Mouse (Mus musculus) liver, postnatal 0 days (tissue): ENCODE measurements around the gene Dnajb5. TPM values are rescaled to one million over a fixed set of nuclear protein-coding genes. Genes with fewer than 3 reads are reported as not detected.
"Not testable (repeated sequence)": the region's sequence is repeated elsewhere in the genome, so short reads cannot be mapped to it uniquely, and the experiment has no call there.

Experiments used
- ATAC-seq: fragments of 200-750 bp; cut with Nextera tagmentation; 2 replicates; pipeline ENCODE4 v1.8.0; 2017; ENCODE audit warnings: mild to moderate bottlenecking, moderate library complexity
- DNase-seq: peaks from one replicate; pipeline ENCODE4 v3.0.0-alpha.2; 2016
- H3K27ac ChIP-seq: fragments of 300-500 bp; sonication (generic); 2 replicates; pipeline ENCODE4 v1.5.1; 2014; ENCODE audit warnings: antibody characterized with exemption, moderate library complexity, mild to moderate bottlenecking, low read depth
- H3K27me3 ChIP-seq: fragments of 300-500 bp; sonication (generic); 2 replicates; pipeline ENCODE4 v1.6.1; 2014; ENCODE audit warnings: low read length, control low read depth, mixed read lengths; ENCODE audit not compliant: insufficient read depth
- H3K36me3 ChIP-seq: fragments of 300-500 bp; sonication (generic); replicated peaks from 2 replicates; pipeline ENCODE4 v1.6.1; 2014; ENCODE audit warnings: mild to moderate bottlenecking, control low read depth, low read length, moderate library complexity, mixed read lengths; ENCODE audit not compliant: insufficient read depth
- H3K4me1 ChIP-seq: fragments of 300-500 bp; sonication (generic); 2 replicates; pipeline ENCODE4 v1.6.1; 2014; ENCODE audit warnings: antibody characterized with exemption, mild to moderate bottlenecking, control low read depth; ENCODE audit not compliant: insufficient read depth
- H3K4me2 ChIP-seq: fragments of 300-500 bp; sonication (generic); 2 replicates; pipeline ENCODE4 v1.6.1; 2014; ENCODE audit warnings: low read depth, mild to moderate bottlenecking, low read length, moderate library complexity, mixed read lengths
- H3K4me3 ChIP-seq: fragments of 300-500 bp; sonication (generic); 2 replicates; pipeline ENCODE4 v1.5.1; 2014; ENCODE audit warnings: low read depth, low read length
- H3K9ac ChIP-seq: fragments of 300-500 bp; sonication (generic); replicated peaks from 2 replicates; pipeline ENCODE4 v1.6.1; 2014; ENCODE audit warnings: mild to moderate bottlenecking, moderate library complexity
- H3K9me3 ChIP-seq: fragments of 300-500 bp; sonication (generic); 2 replicates; pipeline ENCODE4 v1.6.1; 2016; ENCODE audit warnings: mild to moderate bottlenecking, control low read depth, low read length, mixed read lengths
- CTCF ChIP-seq: sonication (generic); IDR thresholded peaks from 2 replicates; pipeline ENCODE4 v1.5.1; 2016; ENCODE audit warnings: antibody characterized with exemption, low read depth
- EP300 ChIP-seq: IDR thresholded peaks from 2 replicates; pipeline ENCODE4 v1.6.1; 2016; ENCODE audit warnings: antibody characterized with exemption, low read depth, mild to moderate bottlenecking
- WGBS: fragments of 180-500 bp; shearing (Covaris S2); extraction: QIAGEN DNeasy Blood & Tissue Kit; methylation state at CpG from one replicate; pipeline ENCODE4 v1.1.7; 2014; ENCODE audit not compliant: insufficient replicate concordance; 5-methylcytosine and 5-hydroxymethylcytosine counted together
- polyA plus RNA-seq: library from polyadenylated mRNA; unstranded; fragments of >200 nt; fragmentation: Nextera tagmentation; extraction: Ambion mirVana; gene quantifications from 2 replicates; pipeline ENCODE4 v1.2.1, GENCODE M21; 2015

The Dnajb5 gene
- polyA plus RNA-seq, 1 experiment from 2014 or later: 0.73 TPM

- no peaks in the 10 kb centered on the region for H3K36me3 ChIP-seq
- H3K9ac ChIP-seq: 0 out of 2 replicates have a peak overlapping the region, but pooled peaks have one; percentile 17
- no peak overlapping the region for H3K27ac ChIP-seq
- H3K27me3 ChIP-seq: 0 out of 2 replicates have a peak, but pooled peaks cover 3% of the 10 kb centered on the region
- ATAC-seq: peak; percentile 57
- H3K4me1 ChIP-seq: no peaks in the 10 kb centered on the region
- peak; percentile 68 for DNase-seq
- whole genome bisulfite sequencing: 12% methylated on average over 12 of the region's 12 CpGs
- H3K4me3 ChIP-seq: no peak overlapping the region
- no peaks in the 10 kb centered on the region for H3K9me3 ChIP-seq
- peak overlapping the region; percentile 38 for H3K4me2 ChIP-seq
- TF ChIP-seq CTCF (peak; percentile 88), EP300 (no peak)
Observed at GRCm38 (mm10) chr4:42965039-42965719, 15.6 kb downstream of the Dnajb5 start.

- Histone ChIP-seq H3K9ac (no peak within 1 kb of the TSS), H3K27ac (no peak within 1 kb of the TSS), H3K4me2 (no peak within 1 kb of the TSS), H3K4me3 (no peak within 1 kb of the TSS), H3K36me3 (no peaks in the 10 kb centered on the region), H3K27me3 (no peaks in the 10 kb centered on the region), H3K9me3 (no peaks in the 10 kb centered on the region), H3K4me1 (no peaks in the 10 kb centered on the region)
- DNase-seq: no peak
- TF ChIP-seq CTCF: no peak
- TF ChIP-seq EP300: no peak
- WGBS: 81% methylated on average over 4 of the region's 4 CpGs
- no peak for ATAC-seq
Observed at GRCm38 (mm10) chr4:42969304-42969703, 19.7 kb downstream of the Dnajb5 start, which contains the start of gene 1700022I11Rik. TSS of gene 1700022I11Rik (plus strand) at chr4:42969604.

GRCm38 (mm10) chr4:42972952-42973351, 23.3 kb downstream of the Dnajb5 start:
- DNase-seq (no peak), ATAC-seq (no peak)
- no peak for TF ChIP-seq EP300
- no peak for TF ChIP-seq CTCF
- 76% methylated on average over 4 of the region's 4 CpGs for WGBS
- no peak overlapping the region for H3K27ac ChIP-seq
- no peak overlapping the region for H3K4me3 ChIP-seq
- H3K36me3 ChIP-seq: 0 out of 2 replicates have a peak, but pooled peaks cover 3% of the 10 kb centered on the region
- H3K9me3 ChIP-seq: no peaks in the 10 kb centered on the region
- no peak overlapping the region for H3K4me2 ChIP-seq
- no peaks in the 10 kb centered on the region for H3K27me3 ChIP-seq
- H3K4me1 ChIP-seq: no peaks in the 10 kb centered on the region
- no peak overlapping the region for H3K9ac ChIP-seq

- ATAC-seq (no peak), DNase-seq (no peak)
- H3K36me3 ChIP-seq: 0 out of 2 replicates have a peak, but pooled peaks cover 7% of the 10 kb centered on the region
- no peaks in the 10 kb centered on the region for H3K9me3 ChIP-seq
- 72% methylated on average over 5 of the region's 5 CpGs for WGBS
- no peak overlapping the region for H3K27ac ChIP-seq
- H3K9ac ChIP-seq: no peak overlapping the region
- no peaks in the 10 kb centered on the region for H3K4me1 ChIP-seq
- TF ChIP-seq EP300: no peak
- no peak for TF ChIP-seq CTCF
- H3K4me3 ChIP-seq: no peak overlapping the region
- H3K27me3 ChIP-seq: no peaks in the 10 kb centered on the region
- no peak overlapping the region for H3K4me2 ChIP-seq
Observed at GRCm38 (mm10) chr4:42973868-42974267, 24.3 kb downstream of the Dnajb5 start.

- H3K4me3 ChIP-seq: no peak overlapping the region
- H3K4me2 ChIP-seq: no peak overlapping the region
- DNase-seq: no peak
- peaks cover 34% of the 10 kb centered on the region for H3K36me3 ChIP-seq
- no peaks in the 10 kb centered on the region for H3K4me1 ChIP-seq
- no peak overlapping the region for H3K9ac ChIP-seq
- ATAC-seq: no peak
- H3K9me3 ChIP-seq: no peaks in the 10 kb centered on the region
- 87% methylated on average over 4 of the region's 4 CpGs for WGBS
- H3K27ac ChIP-seq: no peak overlapping the region
- H3K27me3 ChIP-seq: no peaks in the 10 kb centered on the region
- TF ChIP-seq CTCF (peak; percentile 41), EP300 (no peak)
Observed at GRCm38 (mm10) chr4:42978062-42978461, 28.4 kb downstream of the Dnajb5 start.

- H3K27ac ChIP-seq, H3K27me3 ChIP-seq, H3K9ac ChIP-seq, H3K4me1 ChIP-seq, DNase-seq, H3K4me3 ChIP-seq, H3K9me3 ChIP-seq, H3K4me2 ChIP-seq: not testable (repeated sequence)
- H3K36me3 ChIP-seq: peaks cover 58% of the 10 kb centered on the region
- peak; percentile 51; the same call in 1 of the 2 replicates for ATAC-seq
- WGBS: 74% methylated on average over 7 of the region's 8 CpGs
Observed at GRCm38 (mm10) chr4:42980467-42980866, 30.9 kb downstream of the Dnajb5 start.
